Mouse (Mus musculus) kidney, adult 2 months (tissue): ENCODE results near the gene Cirbp. TPM values are rescaled to one million over a fixed set of nuclear protein-coding genes. Genes with fewer than 3 reads are reported as not detected.
A peak's percentile ranks its signal among the peaks of the same experiment; 100 is the strongest.

ENCODE experiments used
- DNase-seq: peaks from one replicate; pipeline ENCODE4 v3.0.0; 2021
- H3K27ac ChIP-seq: fragments of 200-500 bp; 2 replicates; pipeline ENCODE4 v1.5.1; 2012; ENCODE audit warnings: low read depth, low read length, control low read depth, inconsistent platforms; ENCODE audit not compliant: insufficient read depth
- H3K27me3 ChIP-seq: fragments of 200-500 bp; replicated peaks from 2 replicates; pipeline ENCODE4 v1.6.1; 2012; ENCODE audit warnings: mild to moderate bottlenecking, moderate library complexity, low read length, inconsistent platforms; ENCODE audit not compliant: control insufficient read depth, insufficient read depth
- H3K36me3 ChIP-seq: fragments of 200-500 bp; 2 replicates; pipeline ENCODE4 v1.6.1; 2012; ENCODE audit warnings: mild to moderate bottlenecking, moderate library complexity, low read length, inconsistent platforms; ENCODE audit not compliant: control insufficient read depth, insufficient read depth
- H3K4me1 ChIP-seq: fragments of 200-500 bp; 2 replicates; pipeline ENCODE4 v1.6.1; 2011; ENCODE audit warnings: low read length; ENCODE audit not compliant: control insufficient read depth, insufficient read depth
- H3K4me3 ChIP-seq: fragments of 200-500 bp; 2 replicates; pipeline ENCODE4 v1.5.1; 2011; ENCODE audit warnings: mild to moderate bottlenecking, low read depth, low read length, control low read depth; ENCODE audit not compliant: insufficient read depth
- CTCF ChIP-seq: fragments of 200-500 bp; conservative IDR thresholded peaks from 2 replicates; pipeline ENCODE4 v1.5.1; 2011; ENCODE audit warnings: low read depth, mild to moderate bottlenecking, control low read depth, low read length, moderate library complexity, mixed read lengths; ENCODE audit not compliant: insufficient read depth, insufficient read length
- POLR2A ChIP-seq: fragments of 200-500 bp; IDR thresholded peaks from one replicate; pipeline ENCODE4 v1.6.1; 2011; ENCODE audit warnings: low read depth, low read length, control low read depth
- WGBS: fragments of 180-500 bp; shearing (Covaris S2); methylation state at CpG from one replicate; pipeline ENCODE4 v1.1.7; 2018; 5-methylcytosine and 5-hydroxymethylcytosine counted together
- polyA plus RNA-seq: library from polyadenylated mRNA; depleted of rRNA; stranded (reverse); fragments of >200 nt; gene quantifications from 2 replicates; pipeline ENCODE4 v1.2.3, GENCODE M21; 2012

Gene Cirbp
- polyA plus RNA-seq, 1 experiment: 86.7 TPM

- TF ChIP-seq POLR2A: no peak
- TF ChIP-seq CTCF: no peak
- H3K4me3 ChIP-seq: no peak overlapping the region
- DNase-seq: peak; percentile 15
- H3K27me3 ChIP-seq: no peaks in the 10 kb centered on the region
- no peaks in the 10 kb centered on the region; the same call in 1 of the 2 replicates for H3K4me1 ChIP-seq
- WGBS: 79% methylated on average over 45 of the region's 45 CpGs
- H3K27ac ChIP-seq: 0 out of 2 replicates have a peak overlapping the region, but pooled peaks have one; percentile 6
- peaks cover 4% of the 10 kb centered on the region; the same call in 1 of the 2 replicates for H3K36me3 ChIP-seq
Measured at GRCm38 (mm10) chr10:80171760-80172526, 6.2 kb downstream of the Cirbp start.

DNA sequence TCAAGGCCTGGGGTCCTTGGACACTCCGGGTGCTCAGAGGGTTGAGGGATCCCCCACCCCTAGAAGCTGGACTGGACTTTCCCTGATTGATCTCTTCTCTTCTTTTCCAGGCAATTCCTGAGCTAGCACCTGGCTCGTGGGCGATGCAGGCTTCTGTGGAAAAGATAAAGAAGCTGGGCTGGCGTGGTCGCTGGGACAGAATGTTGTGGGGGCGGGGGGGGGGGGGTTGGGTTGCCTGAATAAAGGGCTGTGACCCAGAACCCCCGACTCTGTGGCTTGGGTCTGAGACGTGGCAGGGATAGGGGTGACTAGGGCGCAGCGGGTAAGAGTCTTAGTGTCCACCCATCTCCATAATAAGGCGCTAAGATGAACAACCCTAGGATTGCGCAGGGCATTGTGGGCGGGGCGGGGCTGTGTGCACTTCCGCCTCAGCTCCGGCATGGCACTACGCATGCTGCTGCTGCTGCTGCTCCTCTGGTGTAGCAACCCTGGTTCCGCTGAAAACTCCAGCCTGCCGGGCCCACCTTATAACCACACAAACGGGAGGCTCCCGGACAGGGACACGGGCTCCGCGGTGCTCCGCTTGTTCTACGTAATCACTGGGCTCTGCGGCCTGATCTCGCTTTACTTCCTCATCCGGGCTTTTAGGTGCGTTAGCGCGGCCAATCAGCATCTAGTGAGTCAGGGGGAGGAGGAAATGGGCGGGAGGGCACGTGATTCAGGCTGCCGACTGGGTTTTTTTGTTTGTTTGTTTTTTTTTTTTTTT is 6.9 kb downstream of the Cirbp start, which contains the start of gene 1600002K03Rik:
Gene 1600002K03Rik, plus strand, starts transcription at position 418 of the 766 bp plus-strand sequence.
- TF ChIP-seq CTCF (no peak), POLR2A (peak; percentile 88)
- Histone ChIP-seq H3K27ac (peak within 1 kb of the TSS; percentile 90), H3K4me3 (peak within 1 kb of the TSS; percentile 69)

DNA sequence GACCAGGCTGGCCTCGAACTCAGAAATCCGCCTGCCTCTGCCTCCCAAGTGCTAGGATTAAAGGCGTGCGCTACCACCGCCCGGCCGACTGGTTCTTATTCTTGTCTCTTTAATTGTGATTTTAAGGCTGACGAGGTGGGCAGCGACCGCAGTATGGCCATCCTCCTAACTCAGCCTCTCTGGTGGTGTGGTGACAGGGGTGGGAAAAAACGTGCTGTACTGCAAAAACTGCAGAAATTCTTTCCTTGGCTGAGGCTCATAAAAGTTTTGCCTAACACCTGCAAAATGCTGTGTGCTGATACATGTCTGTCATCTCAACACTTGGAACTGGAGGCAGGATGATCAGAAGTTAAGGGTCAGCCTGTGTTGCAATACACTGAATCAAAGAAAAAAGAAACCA is 7.6 kb downstream of the Cirbp start:
- Histone ChIP-seq H3K4me1 (no peaks in the 10 kb centered on the region; the same call in 1 of the 2 replicates), H3K27me3 (no peaks in the 10 kb centered on the region), H3K36me3 (peaks cover 4% of the 10 kb centered on the region; the same call in 1 of the 2 replicates), H3K27ac (peak overlapping the region; percentile 37; the same call in 1 of the 2 replicates), H3K4me3 (peak overlapping the region; percentile 37)
- 20% methylated on average over 11 of the region's 11 CpGs for WGBS
- DNase-seq: no peak
- TF ChIP-seq CTCF: no peak
- no peak for TF ChIP-seq POLR2A

More for the DNA sequence above, 6.9 kb downstream of the Cirbp start, which contains the start of gene 1600002K03Rik:
- peak; percentile 95 for DNase-seq
- WGBS: 19% methylated on average over 35 of the region's 35 CpGs
- Histone ChIP-seq H3K27me3 (no peaks in the 10 kb centered on the region), H3K4me1 (no peaks in the 10 kb centered on the region; the same call in 1 of the 2 replicates), H3K36me3 (peaks cover 4% of the 10 kb centered on the region; the same call in 1 of the 2 replicates)

DNA sequence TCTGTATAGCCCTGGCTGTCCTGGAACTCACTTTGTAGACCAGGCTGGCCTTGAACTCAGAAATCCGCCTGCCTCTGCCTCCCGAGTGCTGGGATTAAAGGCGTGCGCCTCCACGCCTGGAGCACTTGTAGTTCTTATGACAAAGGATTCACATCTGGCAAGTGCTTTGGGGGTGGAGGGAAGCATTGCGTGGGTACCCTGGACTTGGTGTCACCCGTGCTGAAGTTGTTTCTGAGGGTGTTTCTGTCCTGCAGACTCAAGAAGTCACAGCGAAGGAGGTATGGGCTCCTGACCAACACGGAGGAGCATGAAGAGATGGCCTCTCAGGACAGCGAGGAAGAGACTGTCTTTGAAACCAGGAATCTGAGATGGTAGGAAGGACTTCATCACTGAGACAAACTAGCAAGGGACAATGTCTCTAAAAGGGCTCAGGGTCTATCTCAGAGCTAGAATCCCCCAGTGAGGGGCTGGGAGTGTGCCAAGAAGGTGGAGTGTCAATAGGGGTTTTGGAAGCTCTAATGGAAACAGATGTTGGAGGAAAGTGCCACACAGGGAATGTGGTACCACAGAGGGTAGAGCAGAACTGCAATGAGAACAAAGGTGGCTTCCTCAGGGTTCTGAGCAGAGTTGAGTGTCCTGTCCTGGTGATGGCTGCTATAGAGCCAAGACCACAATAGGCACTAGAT is 8.3 kb downstream of the Cirbp start:
- DNase-seq: no peak
- TF ChIP-seq POLR2A: no peak
- no peak for TF ChIP-seq CTCF
- no peak overlapping the region for H3K27ac ChIP-seq
- peaks cover 4% of the 10 kb centered on the region; the same call in 1 of the 2 replicates for H3K36me3 ChIP-seq
- H3K4me1 ChIP-seq: no peaks in the 10 kb centered on the region
- H3K4me3 ChIP-seq: no peak overlapping the region
- H3K27me3 ChIP-seq: no peaks in the 10 kb centered on the region
- 88% methylated on average over 10 of the region's 10 CpGs for WGBS

- peaks cover 4% of the 10 kb centered on the region; the same call in 1 of the 2 replicates for H3K36me3 ChIP-seq
- WGBS: 61% methylated on average over 2 of the region's 2 CpGs
- DNase-seq: peak; percentile 36
- TF ChIP-seq CTCF (peak; percentile 55), POLR2A (no peak)
- no peak overlapping the region for H3K4me3 ChIP-seq
- no peaks in the 10 kb centered on the region; the same call in 1 of the 2 replicates for H3K27me3 ChIP-seq
- no peaks in the 10 kb centered on the region for H3K4me1 ChIP-seq
- H3K27ac ChIP-seq: no peak overlapping the region
Measured at GRCm38 (mm10) chr10:80174705-80175104, 8.9 kb downstream of the Cirbp start.

GRCm38 (mm10) chr10:80175536-80176269 is 9.9 kb downstream of the Cirbp start:
- Histone ChIP-seq H3K4me3 (no peak overlapping the region), H3K36me3 (0 out of 2 replicates have a peak, but pooled peaks cover 1% of the 10 kb centered on the region), H3K4me1 (no peaks in the 10 kb centered on the region), H3K27me3 (no peaks in the 10 kb centered on the region; the same call in 1 of the 2 replicates), H3K27ac (no peak overlapping the region)
- WGBS: 41% methylated on average over 4 of the region's 4 CpGs
- peak; percentile 43 for DNase-seq
- TF ChIP-seq CTCF: peak; percentile 68
- TF ChIP-seq POLR2A: no peak
